Mouse (Mus musculus): ENCODE data around the gene Ddo. TPM values are rescaled to one million over a fixed set of nuclear protein-coding genes. Genes with fewer than 3 reads are reported as not detected.

Gene Ddo
- 6.8 TPM for polyA plus RNA-seq (2014; fragmentation: Illumina TruSeq; extraction: RNeasy Lipid Tissue Mini Kit (QIAGEN cat#74804); ENCODE audit: low read depth, low replicate concordance)

GRCm38 (mm10) chr10:40629656-40630311 lies at the start of gene Ddo:
Gene Ddo (plus strand): TSS chr10:40630011.

GRCm38 (mm10) chr10:40683092-40683867 lies 53.5 kb downstream of the Ddo start, which contains the start of gene Mettl24:
Gene Mettl24 (plus strand): TSS chr10:40683282.

Other genes starting within 250 kb of the Ddo start
- gene Slc22a16, start 59.7 kb upstream of the Ddo start, polyA plus RNA-seq (2014; fragmentation: Illumina TruSeq; extraction: RNeasy Lipid Tissue Mini Kit (QIAGEN cat#74804); ENCODE audit: low read depth, low replicate concordance): 168 TPM
- gene Mettl24, start 53.3 kb downstream of the Ddo start, polyA plus RNA-seq (2014; fragmentation: Illumina TruSeq; extraction: RNeasy Lipid Tissue Mini Kit (QIAGEN cat#74804); ENCODE audit: low read depth, low replicate concordance): not detected